Mouse (Mus musculus) ES-E14 (cell line): ENCODE results near the gene Gsap.

Experiments used
- CHD2 ChIP-seq: IDR thresholded peaks from 2 replicates; pipeline ENCODE4 v1.6.1; 2014; ENCODE audit warnings: mild to moderate bottlenecking, low read depth, low read length, inconsistent platforms
- HCFC1 ChIP-seq: IDR thresholded peaks from 2 replicates; pipeline ENCODE4 v1.6.1; 2012; ENCODE audit warnings: low read length, inconsistent platforms, borderline replicate concordance; ENCODE audit not compliant: insufficient read depth
- ZC3H11A ChIP-seq: IDR thresholded peaks from 2 replicates; pipeline ENCODE4 v1.6.1; 2012; ENCODE audit warnings: low read depth, mild to moderate bottlenecking, inconsistent platforms, low read length, borderline replicate concordance
- ZNF384 ChIP-seq: IDR thresholded peaks from 2 replicates; pipeline ENCODE4 v1.6.1; 2012; ENCODE audit warnings: low read depth, low read length, inconsistent platforms

- no peak for TF ChIP-seq ZC3H11A
- TF ChIP-seq HCFC1, result no peak
- TF ChIP-seq ZNF384, result no peak
- TF ChIP-seq CHD2, result no peak
These were observed 97.5 kb downstream of the Gsap start for GRCm38 (mm10) chr5:21283356-21284062.
